Mouse (Mus musculus) right cerebral cortex, postnatal 10 days (tissue): Measurements from ENCODE around the gene Fam131c.

Experiments
- DNase-seq, 2 experiments: peaks; one replicate each; pipeline ENCODE4 v3.0.0; 2021; ENCODE audit warnings: low spot score in 2 of 2

Fam131c gene

GRCm38 (mm10) chr4:141367997-141368791 lies at the start of gene Fam131c:
Gene Fam131c (plus strand): TSS chr4:141368220.
- peak in 1 of 2 experiments; percentile 38 for DNase-seq

GRCm38 (mm10) chr4:141322526-141322925 lies 45.5 kb upstream of the Fam131c start:
- DNase-seq, result no peak

- no peak for DNase-seq
Observed at GRCm38 (mm10) chr4:141324771-141325191, 43.2 kb upstream of the Fam131c start.

- no peak for DNase-seq
Observed at GRCm38 (mm10) chr4:141325636-141326035, 42.4 kb upstream of the Fam131c start.

GRCm38 (mm10) chr4:141327075-141327474 lies 40.9 kb upstream of the Fam131c start:
- no peak for DNase-seq

DNA sequence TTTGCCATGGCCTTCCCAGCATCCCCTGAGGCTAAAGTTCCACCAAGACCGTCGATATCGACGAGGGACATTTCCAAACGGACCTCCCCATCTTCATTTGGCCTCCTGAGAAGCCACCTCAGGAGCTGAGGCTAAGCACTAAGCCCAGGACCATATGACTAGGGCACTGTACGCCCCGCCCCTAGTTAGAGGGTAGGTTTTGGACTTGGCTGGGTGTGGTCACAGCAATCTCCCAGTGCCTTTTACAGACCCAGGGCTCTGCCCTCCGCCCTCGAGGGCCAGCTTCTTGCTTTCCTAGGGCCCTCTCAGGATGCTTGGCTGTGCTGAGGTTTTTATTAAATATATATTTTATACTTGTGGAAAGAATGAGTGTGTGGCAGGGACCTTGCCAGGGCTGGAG lies 39.3 kb upstream of the Fam131c start:
- no peak for DNase-seq

DNA sequence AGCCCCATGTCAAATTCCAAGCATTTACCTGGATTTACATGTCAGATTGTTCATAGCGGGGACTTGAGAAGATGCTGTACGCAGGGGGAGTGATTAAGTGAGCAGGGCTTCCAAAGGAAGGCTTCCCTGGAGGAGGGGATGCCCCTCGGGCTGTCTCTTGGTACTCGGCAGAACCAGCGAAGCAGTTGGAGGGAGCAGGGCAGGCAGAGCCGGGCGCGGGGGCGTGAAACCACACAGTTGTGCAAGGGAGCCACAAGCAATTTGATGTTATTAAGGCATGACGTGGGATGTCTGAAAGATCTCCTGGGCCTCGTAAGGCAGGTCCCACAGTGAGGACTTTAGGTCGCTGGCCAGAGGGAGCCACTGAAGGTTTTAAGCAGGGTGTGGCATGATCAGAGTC lies 38.1 kb upstream of the Fam131c start:
- no peak for DNase-seq

DNA sequence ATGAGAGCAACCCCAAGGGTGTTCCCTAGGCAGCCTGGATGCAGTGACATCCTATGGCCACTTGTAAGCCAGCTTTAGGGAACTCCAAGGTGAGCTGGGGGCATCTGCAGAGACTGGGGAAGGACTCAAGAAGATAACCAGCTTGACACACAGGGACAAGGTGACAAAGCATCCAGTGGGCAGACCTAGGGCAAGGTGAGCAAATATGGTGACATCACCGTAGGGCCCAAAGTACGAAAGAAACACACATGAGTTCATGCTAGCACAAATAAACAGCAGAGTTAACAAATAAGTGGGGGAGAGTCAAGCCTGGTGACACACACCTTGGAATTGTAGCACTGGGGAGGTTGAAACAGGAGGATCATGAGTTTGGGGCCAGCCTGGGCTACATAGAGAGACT lies 36.6 kb upstream of the Fam131c start:
- DNase-seq, result no peak

DNA sequence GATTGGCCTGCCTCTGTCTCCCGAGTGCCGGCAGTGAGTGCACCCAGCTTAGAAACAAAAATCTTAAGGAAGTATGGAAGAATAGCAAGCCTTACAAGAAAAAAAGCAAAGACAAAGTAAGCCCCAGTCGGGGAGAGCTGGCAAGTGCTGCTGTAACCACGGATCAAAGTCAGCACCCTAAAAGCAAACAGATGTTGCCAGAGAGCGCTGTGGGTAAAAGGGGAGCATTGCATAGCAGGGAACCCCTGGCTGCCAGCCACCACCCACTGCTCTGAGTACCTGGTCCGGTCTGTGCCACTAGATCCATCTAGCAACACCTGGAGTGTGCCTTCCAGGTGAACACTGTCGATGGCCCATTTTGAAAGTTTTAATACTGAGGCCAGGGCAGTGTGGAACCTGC lies 35.8 kb upstream of the Fam131c start:
- no peak for DNase-seq

DNA sequence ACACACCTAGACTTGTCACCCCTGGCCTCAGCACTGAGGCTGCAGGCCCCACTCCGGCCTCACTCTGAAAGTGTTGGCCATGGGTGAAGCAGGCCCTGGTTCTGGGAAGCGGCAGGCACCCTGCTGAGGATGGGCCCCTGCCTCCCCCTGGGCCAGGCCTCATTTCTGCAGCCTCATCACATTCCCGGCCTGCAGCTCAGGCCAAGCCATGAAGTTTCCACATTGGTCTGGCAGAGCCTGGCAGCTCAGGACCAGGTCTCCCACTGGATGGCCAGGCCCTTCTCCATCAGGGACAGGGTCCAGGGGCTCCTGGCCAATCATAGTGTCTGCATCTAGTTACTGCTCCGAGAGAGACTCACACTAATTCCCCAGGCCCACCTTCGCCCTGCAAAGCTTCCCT lies 33.3 kb upstream of the Fam131c start:
- no peak for DNase-seq

DNA sequence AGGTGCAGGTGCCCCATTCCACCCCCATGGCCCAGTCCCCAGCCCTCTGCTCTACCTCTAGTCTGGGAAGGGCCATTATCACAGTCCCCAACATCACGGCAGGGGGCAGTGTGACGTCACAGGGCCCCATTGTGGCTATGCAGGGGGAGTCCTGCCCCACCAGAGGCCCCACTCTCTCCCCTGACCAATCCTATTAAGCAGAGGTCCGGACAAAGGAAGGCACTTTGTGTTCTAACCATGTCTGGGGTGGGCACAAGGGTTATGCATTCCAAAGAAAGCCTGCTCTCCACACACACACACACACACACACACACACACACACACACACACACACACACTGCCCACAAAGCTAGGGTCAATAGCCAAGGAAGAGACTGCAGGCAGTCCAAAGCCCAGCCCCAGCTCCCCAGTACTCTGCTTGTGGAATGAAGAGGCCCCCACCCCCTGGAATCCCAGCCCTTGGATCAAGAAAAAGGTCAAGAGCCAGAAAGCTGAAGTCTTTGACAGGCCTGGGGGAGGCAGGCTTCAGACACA lies 32.7 kb upstream of the Fam131c start:
- no peak for DNase-seq

GRCm38 (mm10) chr4:141336196-141336595 lies 31.8 kb upstream of the Fam131c start:
- DNase-seq, result peak in 1 of 2 experiments; percentile 37

GRCm38 (mm10) chr4:141337986-141338385 lies 30.0 kb upstream of the Fam131c start:
- no peak for DNase-seq

- DNase-seq, result no peak
Observed at GRCm38 (mm10) chr4:141338853-141339252, 29.2 kb upstream of the Fam131c start.

GRCm38 (mm10) chr4:141341477-141341876 lies 26.5 kb upstream of the Fam131c start:
- DNase-seq, result no peak

DNA sequence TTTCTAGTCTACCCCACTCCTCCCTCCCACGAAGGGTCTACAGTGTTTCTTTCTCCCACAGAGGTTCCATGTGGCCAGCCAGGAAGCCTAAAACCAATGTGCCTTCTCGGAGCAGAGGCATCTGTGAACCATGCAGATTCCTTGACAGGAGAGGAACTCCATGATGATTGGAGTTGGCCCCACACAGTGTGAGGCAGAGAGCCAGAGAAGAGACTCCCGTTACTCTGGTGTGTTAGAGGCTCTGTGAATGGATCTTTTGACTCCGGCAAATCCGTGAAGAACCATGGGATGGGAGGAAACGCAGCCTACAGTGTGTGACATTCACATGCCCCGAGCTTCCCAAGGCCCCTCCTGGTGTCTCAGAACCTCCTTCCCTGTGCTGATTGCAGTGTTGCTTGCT lies 24.5 kb upstream of the Fam131c start:
- DNase-seq, result no peak

- DNase-seq, result no peak
Observed at GRCm38 (mm10) chr4:141345219-141345618, 22.8 kb upstream of the Fam131c start.

- no peak for DNase-seq
Observed at GRCm38 (mm10) chr4:141347365-141347797, 20.6 kb upstream of the Fam131c start.

DNA sequence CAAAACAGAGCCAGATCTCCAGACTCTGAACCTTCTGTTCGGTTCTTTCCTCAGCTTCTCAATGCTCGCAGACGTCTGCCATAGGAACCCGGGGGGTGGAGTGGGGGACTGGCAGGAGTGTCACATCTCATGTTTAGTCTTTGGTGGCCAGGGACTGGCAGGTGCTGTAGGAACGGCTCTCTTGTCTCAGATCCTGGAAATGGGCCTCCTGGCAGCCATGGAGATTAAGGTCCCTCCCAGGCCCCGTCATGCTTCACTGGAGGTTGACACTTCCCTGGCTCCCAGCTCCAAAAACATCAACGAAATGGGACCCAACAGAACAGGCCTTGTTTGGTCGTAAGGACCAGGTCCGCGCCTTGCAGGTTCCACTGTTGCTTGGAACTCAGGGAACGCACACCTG lies 19.4 kb upstream of the Fam131c start:
- DNase-seq, result no peak

GRCm38 (mm10) chr4:141350015-141350414 lies 18.0 kb upstream of the Fam131c start:
- no peak for DNase-seq

DNA sequence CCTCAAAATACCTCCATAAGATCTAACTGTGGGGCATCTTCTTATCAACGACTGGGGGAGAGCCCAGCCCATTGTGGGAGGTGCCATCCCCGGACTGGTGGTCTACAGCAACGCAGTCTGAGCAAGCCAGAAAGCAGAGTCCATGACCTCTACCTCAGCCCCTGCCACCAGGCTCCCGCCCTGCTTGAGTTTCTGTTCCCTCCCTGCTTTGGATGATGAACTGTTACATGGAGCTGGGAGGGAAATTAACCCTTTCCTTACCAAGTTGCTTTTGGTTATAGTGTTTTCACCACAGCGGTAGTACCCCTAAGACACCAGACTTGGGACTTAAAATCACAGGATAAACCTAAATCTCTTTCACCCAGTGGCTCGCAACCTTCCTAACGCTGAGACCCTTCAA lies 16.0 kb upstream of the Fam131c start:
- no peak for DNase-seq

GRCm38 (mm10) chr4:141352986-141353385 lies 15.0 kb upstream of the Fam131c start:
- DNase-seq, result no peak

GRCm38 (mm10) chr4:141353868-141354267 lies 14.2 kb upstream of the Fam131c start:
- DNase-seq, result no peak

DNA sequence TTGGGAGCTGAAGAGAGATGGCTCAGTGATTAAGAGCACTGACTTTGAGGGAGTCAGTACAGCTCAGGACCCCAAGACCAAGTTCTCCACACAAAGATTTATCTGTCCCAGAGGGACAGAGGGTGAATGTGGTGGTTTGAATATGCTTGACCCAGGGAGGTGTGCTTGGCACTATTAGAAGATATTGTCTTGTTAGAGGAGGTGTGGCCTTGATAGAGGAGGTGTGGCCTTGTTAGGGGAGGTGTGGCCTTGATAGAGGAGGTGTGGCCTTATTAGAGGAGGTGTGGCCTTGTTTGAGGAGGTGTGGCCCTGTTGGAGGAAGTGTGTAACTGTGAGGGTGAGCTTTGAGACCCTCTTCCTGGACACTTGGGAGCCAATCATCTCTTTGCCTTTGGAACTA lies 10.2 kb upstream of the Fam131c start:
- DNase-seq, result no peak
